Mouse (Mus musculus) limb, embryonic 11.5 days (tissue): ENCODE measurements around the gene Zfp652. TPM values are rescaled to one million over a fixed set of nuclear protein-coding genes. Genes with fewer than 3 reads are reported as not detected.
A peak's percentile ranks its signal among the peaks of the same experiment; 100 is the strongest.

Experiments
- ATAC-seq: fragments of 200-750 bp; cut with Nextera tagmentation; 2 replicates; pipeline ENCODE4 v1.8.0; 2017; ENCODE audit warnings: low read depth; ENCODE audit not compliant: insufficient number of reproducible peaks, low FRiP score, low TSS enrichment
- DNase-seq: peaks from one replicate; pipeline ENCODE4 v3.0.0-alpha.2; 2015; ENCODE audit warnings: low spot score
- H3K27ac ChIP-seq: fragments of 300-500 bp; sonication (generic); replicated peaks from 2 replicates; pipeline ENCODE4 v1.5.1; 2014; ENCODE audit warnings: low read depth, mild to moderate bottlenecking, low read length
- H3K27me3 ChIP-seq: fragments of 300-500 bp; sonication (generic); 2 replicates; pipeline ENCODE4 v1.6.1; 2014; ENCODE audit warnings: mild to moderate bottlenecking, low read length, mixed read lengths; ENCODE audit not compliant: control insufficient read depth, insufficient read depth
- H3K36me3 ChIP-seq: fragments of 300-500 bp; sonication (generic); 2 replicates; pipeline ENCODE4 v1.6.1; 2014; ENCODE audit warnings: mild to moderate bottlenecking, low read length, moderate library complexity, mixed read lengths; ENCODE audit not compliant: control insufficient read depth, insufficient read depth
- H3K4me1 ChIP-seq: fragments of 300-500 bp; sonication (generic); 2 replicates; pipeline ENCODE4 v1.6.1; 2014; ENCODE audit warnings: low read length, mixed read lengths; ENCODE audit not compliant: control insufficient read depth, insufficient read depth
- H3K4me2 ChIP-seq: fragments of 300-500 bp; sonication (generic); 2 replicates; pipeline ENCODE4 v1.6.1; 2014; ENCODE audit warnings: low read depth, mild to moderate bottlenecking, moderate library complexity; ENCODE audit not compliant: severe bottlenecking
- H3K4me3 ChIP-seq: fragments of 300-500 bp; sonication (generic); 2 replicates; pipeline ENCODE4 v1.5.1; 2014; ENCODE audit warnings: low read depth, low read length
- H3K9ac ChIP-seq: fragments of 300-500 bp; sonication (generic); 2 replicates; pipeline ENCODE4 v1.6.1; 2014; ENCODE audit warnings: mild to moderate bottlenecking, low read length
- H3K9me3 ChIP-seq: fragments of 300-500 bp; sonication (generic); 2 replicates; pipeline ENCODE4 v1.6.1; 2016; ENCODE audit warnings: low read length; ENCODE audit not compliant: control insufficient read depth
- WGBS: fragments of 180-500 bp; shearing (Covaris S2); extraction: QIAGEN DNeasy Blood & Tissue Kit; methylation state at CpG from one replicate; pipeline ENCODE4 v1.1.7; 2014; 5-methylcytosine and 5-hydroxymethylcytosine counted together
- polyA plus RNA-seq: library from polyadenylated mRNA; unstranded; fragments of >200 nt; fragmentation: Nextera tagmentation; extraction: Ambion mirVana; gene quantifications from 2 replicates; pipeline ENCODE4 v1.2.1, GENCODE M21; 2014

The Zfp652 gene
- polyA plus RNA-seq, 1 experiment from 2014 or later = 11.7 TPM

DNA sequence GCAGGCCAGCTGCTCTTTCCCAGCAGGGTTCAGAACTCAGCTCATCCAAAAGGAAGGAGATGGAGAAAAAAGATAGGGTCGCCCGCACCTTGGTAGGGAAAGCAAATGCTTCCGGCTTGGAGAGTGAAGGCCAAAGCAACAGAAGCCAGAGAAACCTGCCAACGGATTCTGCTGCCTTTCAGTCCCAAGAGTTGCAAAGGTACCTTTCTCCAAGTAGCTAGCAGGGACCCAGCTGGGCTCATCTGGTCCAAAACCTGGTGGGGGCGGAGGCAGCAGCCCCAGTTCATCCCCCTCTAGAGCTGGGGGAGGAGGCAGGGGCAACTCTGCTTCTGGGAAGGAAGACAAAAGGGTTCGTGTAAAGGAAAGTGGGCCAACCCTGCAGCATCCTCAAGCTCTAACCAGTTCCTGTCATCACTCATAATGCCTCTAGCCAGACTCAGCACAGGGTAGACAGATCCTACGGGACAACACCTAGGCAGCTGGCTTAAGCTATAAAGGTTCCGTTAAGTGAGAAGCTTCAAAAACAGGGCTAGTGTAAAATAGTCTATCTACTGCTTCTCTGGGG lies 120.6 kb downstream of the Zfp652 start:
- no peak overlapping the region for H3K27ac ChIP-seq
- no peaks in the 10 kb centered on the region for H3K9me3 ChIP-seq
- DNase-seq = peak; percentile 38
- no peak overlapping the region for H3K9ac ChIP-seq
- no peak for ATAC-seq
- 21% methylated on average over 8 of the region's 8 CpGs for WGBS
- H3K36me3 ChIP-seq = no peaks in the 10 kb centered on the region
- peaks cover 12% of the 10 kb centered on the region for H3K4me1 ChIP-seq
- H3K4me3 ChIP-seq = no peak overlapping the region
- peaks cover 80% of the 10 kb centered on the region for H3K27me3 ChIP-seq
- H3K4me2 ChIP-seq = no peak overlapping the region

DNA sequence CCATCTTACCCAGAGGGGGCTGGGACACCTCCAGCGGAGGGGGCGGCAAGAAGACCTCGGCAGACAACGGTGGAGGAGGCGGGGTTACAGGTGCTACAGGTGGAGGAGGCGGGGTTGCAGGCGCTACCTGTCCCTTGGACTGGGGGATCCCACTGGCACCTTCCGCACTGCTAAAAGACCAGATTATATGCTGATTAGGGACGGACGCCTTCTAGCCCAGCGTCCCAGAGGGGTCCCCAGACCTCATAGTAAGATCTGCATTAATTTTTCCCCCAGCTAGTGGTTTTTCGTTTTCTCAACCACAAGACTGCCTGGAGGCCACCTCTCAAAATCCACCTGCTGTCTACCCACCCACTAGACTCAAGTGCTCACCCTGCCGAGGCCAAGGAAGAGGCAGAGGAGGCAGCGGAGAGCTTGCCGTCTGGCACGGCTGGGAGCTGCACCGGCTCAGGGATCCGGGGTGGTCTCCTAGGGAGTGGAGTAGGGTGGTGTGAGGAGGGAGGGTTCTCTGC lies 121.2 kb downstream of the Zfp652 start:
- no peak overlapping the region for H3K9ac ChIP-seq
- H3K36me3 ChIP-seq = no peaks in the 10 kb centered on the region
- H3K4me1 ChIP-seq = peaks cover 12% of the 10 kb centered on the region
- WGBS = 5% methylated on average over 18 of the region's 18 CpGs
- no peak overlapping the region for H3K4me2 ChIP-seq
- DNase-seq (peak; percentile 34), ATAC-seq (no peak)
- no peak overlapping the region for H3K27ac ChIP-seq
- H3K9me3 ChIP-seq = no peaks in the 10 kb centered on the region
- peaks cover 74% of the 10 kb centered on the region for H3K27me3 ChIP-seq
- no peak overlapping the region for H3K4me3 ChIP-seq

DNA sequence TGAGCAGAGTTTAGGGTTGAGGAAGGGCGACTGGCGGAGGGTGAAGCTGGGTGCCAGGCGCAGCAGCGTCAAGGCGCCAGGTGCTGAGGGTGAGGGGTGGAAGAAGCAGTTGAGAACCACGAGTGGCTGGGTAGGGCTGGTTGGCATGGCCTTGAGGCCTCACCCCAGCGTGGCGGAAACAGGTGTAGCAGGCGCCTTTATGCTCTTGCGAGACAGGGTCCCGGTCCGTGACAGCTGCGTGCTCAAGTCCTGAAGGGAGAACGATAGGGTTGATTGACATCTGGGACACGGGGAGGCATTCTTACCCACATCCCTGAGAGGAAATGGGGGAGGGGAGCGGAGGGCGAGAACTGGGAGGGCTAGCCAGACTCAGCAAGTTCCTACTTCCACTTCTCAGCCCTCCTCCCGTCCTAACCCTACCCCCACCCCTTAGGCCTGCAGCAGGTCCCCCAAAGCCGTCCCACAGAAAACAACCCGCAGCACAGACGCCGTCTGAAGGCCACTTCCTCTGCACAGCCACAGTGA lies 121.7 kb downstream of the Zfp652 start:
- H3K27me3 ChIP-seq = peaks cover 69% of the 10 kb centered on the region
- DNase-seq (peak; percentile 51), ATAC-seq (no peak; the same call in 1 of the 2 replicates)
- 4% methylated on average over 22 of the region's 22 CpGs for WGBS
- no peak overlapping the region for H3K4me2 ChIP-seq
- H3K4me3 ChIP-seq = no peak overlapping the region
- peaks cover 12% of the 10 kb centered on the region for H3K4me1 ChIP-seq
- H3K9ac ChIP-seq = no peak overlapping the region
- no peak overlapping the region for H3K27ac ChIP-seq
- no peaks in the 10 kb centered on the region for H3K36me3 ChIP-seq
- H3K9me3 ChIP-seq = no peaks in the 10 kb centered on the region

DNA sequence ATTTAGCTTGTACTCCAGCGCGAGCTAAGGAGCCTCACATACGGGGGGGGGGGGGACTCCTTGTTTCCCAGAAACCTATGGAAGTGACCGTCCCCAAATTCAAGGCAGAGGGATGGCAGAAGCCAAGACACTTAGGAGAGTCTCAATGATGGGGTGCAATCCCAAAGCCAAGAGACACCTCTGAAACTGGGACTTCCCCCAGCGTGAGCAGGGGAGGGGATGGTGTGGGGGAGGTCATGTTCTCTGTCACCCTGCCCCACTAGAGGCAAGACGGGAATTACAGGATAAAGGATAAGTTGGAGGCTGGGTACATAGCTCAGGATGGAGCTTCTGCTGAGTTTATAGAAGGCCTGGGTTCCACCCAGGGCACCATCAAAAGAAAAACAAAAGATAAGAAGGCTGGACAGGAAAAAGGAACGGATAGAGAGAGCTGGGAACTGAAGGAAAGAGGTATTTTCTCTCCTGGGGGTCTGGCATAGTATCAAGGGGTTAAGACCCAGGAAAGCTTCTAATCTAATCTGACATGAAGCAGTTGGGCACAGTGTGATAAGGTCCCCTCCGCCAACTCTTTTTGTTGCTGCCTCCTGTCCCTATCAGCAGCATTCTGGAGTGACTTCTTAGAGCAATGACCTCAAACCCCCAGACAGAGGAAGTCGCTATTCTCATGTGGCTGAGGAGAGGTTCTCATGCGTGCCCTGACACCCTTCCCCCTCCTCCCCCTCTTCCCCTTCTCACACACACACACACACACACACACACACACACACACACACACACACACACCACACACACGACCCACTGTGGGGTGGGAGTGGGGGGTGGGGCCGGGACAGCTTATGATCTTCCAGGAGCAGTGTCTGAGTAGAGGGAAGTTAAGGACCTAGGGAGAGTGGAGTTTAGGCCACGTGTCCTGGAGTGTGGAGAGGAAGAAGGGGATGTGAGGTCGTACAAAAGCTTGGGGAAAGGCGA lies 122.6 kb downstream of the Zfp652 start:
- H3K9me3 ChIP-seq = no peaks in the 10 kb centered on the region
- H3K27ac ChIP-seq = no peak overlapping the region
- peaks cover 12% of the 10 kb centered on the region for H3K4me1 ChIP-seq
- no peak overlapping the region for H3K9ac ChIP-seq
- DNase-seq (no peak), ATAC-seq (no peak)
- 22% methylated on average over 15 of the region's 15 CpGs for WGBS
- H3K4me2 ChIP-seq = no peak overlapping the region
- peaks cover 61% of the 10 kb centered on the region for H3K27me3 ChIP-seq
- H3K4me3 ChIP-seq = no peak overlapping the region
- H3K36me3 ChIP-seq = no peaks in the 10 kb centered on the region

DNA sequence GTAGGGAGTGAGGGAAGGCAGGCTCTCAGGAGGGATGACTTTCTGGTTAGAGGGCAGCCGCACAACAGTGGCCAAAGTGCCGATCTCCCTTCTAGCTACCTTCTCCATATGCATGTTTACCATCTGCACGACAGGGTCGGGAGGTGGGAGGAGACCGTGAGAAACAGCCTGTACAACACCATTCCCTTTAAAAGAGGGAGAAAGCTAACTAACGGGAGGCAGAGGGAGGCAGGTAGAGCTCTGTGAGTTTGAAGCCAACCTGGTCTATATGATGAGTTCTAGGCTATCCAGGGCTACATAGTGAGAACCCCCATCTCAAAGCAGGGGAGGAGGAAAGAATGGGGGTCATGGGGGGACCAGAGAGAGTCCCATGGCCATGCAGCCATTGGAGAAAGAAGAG lies 123.4 kb downstream of the Zfp652 start:
- 39% methylated on average over 6 of the region's 6 CpGs for WGBS
- Histone ChIP-seq H3K4me1 (peaks cover 11% of the 10 kb centered on the region), H3K9me3 (no peaks in the 10 kb centered on the region), H3K9ac (no peak overlapping the region), H3K36me3 (no peaks in the 10 kb centered on the region), H3K4me2 (no peak overlapping the region), H3K27me3 (peaks cover 53% of the 10 kb centered on the region), H3K27ac (no peak overlapping the region), H3K4me3 (no peak overlapping the region)
- DNase-seq (no peak), ATAC-seq (no peak)

DNA sequence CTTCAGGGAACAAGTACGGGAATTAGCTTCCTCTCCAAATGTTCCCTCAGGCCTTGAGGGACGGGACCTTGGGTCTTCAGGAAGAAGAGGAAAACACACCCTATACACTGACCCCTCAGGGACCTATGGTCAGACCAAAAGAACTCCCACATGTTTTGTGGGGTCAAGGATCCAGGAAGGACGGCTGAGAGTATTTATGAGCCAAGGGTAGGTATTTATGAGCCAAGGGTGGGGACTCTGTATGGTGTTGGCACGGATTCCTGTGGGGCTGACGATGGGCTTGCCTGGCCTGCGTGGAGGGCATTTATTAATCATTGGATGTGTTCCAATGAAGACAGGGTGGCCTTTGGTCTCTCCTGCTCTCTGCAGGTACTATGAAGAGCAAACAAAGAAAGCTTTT lies 124.0 kb downstream of the Zfp652 start:
- H3K4me2 ChIP-seq = no peak overlapping the region
- no peaks in the 10 kb centered on the region for H3K36me3 ChIP-seq
- DNase-seq (no peak), ATAC-seq (no peak)
- no peaks in the 10 kb centered on the region for H3K9me3 ChIP-seq
- no peak overlapping the region for H3K4me3 ChIP-seq
- H3K27ac ChIP-seq = no peak overlapping the region
- H3K27me3 ChIP-seq = peaks cover 47% of the 10 kb centered on the region
- H3K4me1 ChIP-seq = peaks cover 8% of the 10 kb centered on the region
- WGBS = 58% methylated on average over 6 of the region's 6 CpGs
- no peak overlapping the region for H3K9ac ChIP-seq

DNA sequence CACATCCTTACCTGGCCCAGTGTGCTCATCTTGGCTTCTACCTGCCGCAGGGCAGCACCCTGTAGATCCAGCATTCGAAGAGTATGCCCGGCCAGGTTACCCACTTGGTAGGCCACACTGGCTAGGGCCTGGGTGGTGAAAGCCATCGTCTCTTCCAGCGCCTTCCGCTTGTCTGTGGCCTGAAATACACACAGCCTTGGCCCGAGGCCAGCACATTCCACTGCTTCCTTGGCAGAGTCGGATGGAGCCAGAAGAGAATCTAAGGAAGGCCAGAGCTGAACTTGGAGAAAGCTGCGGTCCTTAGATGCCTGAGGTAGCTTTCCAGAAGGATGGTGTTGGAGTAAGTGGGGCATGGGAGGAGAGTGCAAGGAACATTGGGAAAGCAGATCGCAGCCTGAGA lies 124.6 kb downstream of the Zfp652 start, which contains the start of gene Gngt2:
Gene Gngt2 (plus strand): TSS at position 158 of the 400 bp plus-strand sequence.
- no peaks in the 10 kb centered on the region for H3K9me3 ChIP-seq
- no peak within 1 kb of the TSS for H3K4me3 ChIP-seq
- no peak for DNase-seq
- no peak within 1 kb of the TSS for H3K4me2 ChIP-seq
- WGBS = 87% methylated on average over 10 of the region's 10 CpGs
- H3K9ac ChIP-seq = no peak within 1 kb of the TSS
- H3K36me3 ChIP-seq = no peaks in the 10 kb centered on the region
- ATAC-seq = no peak
- H3K27ac ChIP-seq = no peak within 1 kb of the TSS
- H3K27me3 ChIP-seq = peaks cover 43% of the 10 kb centered on the region
- peaks cover 12% of the 10 kb centered on the region for H3K4me1 ChIP-seq

DNA sequence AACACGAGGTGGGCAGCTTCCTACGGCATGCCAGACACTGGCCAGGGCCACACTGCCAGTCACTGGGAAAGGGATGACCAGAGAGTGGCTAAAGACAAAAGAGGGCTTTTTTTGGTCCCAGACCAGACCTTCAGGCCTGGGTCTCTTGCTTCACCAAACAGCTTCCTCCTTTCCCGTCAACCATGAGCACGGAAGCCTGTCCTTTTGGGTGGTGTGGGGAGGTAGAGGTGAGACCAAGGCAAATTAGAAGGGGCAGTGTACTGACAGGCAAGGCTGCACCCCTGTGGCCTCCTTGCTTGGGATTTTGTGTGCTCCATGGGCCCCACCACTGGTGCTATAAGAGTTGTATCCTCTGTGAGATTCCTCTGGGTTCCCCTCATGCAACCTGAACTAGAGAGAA lies 126.1 kb downstream of the Zfp652 start:
- no peak overlapping the region for H3K4me2 ChIP-seq
- H3K9ac ChIP-seq = no peak overlapping the region
- no peaks in the 10 kb centered on the region for H3K9me3 ChIP-seq
- DNase-seq (no peak), ATAC-seq (no peak)
- WGBS = 74% methylated on average over 4 of the region's 4 CpGs
- H3K4me3 ChIP-seq = no peak overlapping the region
- H3K36me3 ChIP-seq = no peaks in the 10 kb centered on the region
- H3K27ac ChIP-seq = no peak overlapping the region
- peaks cover 27% of the 10 kb centered on the region for H3K27me3 ChIP-seq
- H3K4me1 ChIP-seq = peaks cover 14% of the 10 kb centered on the region
